Mouse (Mus musculus) liver, embryonic 14.5 days (tissue): ENCODE measurements at regions not wholly inside any gene's neighbourhood (a gene's known extent, or its start where the extent isn't known, plus 50 kb on each side); places are given as distances from the start of the nearest gene placed in this dataset.

ENCODE experiments used
- CTCF ChIP-seq: IDR thresholded peaks from 2 replicates; pipeline ENCODE4 v1.5.1; 2016; ENCODE audit warnings: antibody characterized with exemption, low read depth, control low read depth
- EP300 ChIP-seq: IDR thresholded peaks from 2 replicates; pipeline ENCODE4 v1.6.1; 2016; ENCODE audit warnings: antibody characterized with exemption, low read depth

DNA sequence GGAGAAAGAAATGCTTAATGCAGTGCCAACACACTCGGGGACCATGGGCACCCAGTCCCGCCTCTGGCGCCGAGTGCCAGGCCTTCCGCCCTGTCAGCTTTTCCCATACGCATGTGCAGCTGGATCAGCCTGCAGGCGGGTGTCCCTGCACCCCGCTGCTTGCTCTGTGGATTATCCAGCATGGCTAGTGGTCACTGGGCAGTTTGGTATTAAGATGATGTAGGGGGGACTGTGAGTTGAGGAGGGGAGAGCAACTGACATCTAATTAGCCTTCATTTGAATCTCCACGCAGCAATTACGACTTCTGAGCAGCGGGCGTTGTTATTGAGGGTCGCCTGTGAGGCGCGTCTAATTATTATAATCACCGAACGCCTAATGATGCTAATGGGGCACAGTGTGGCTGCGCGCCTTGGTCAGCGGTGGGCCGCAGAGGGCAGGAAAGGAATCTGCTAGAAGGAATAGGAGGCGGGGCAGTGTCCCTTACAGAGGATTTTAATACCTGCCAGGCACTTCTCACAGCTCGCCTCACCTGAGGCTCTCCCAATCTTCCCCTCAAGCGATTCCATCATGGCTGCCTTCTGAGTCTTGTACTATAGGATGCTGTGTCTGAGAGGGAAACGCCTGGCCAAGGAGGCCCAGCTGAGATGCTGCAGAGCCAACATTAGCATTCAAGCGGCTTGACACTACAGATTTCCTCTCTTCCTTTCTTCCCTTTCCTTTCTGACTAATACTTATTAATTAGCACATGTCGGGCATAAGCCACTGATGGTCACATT, 116.3 kb downstream of the Cyld start:
- TF ChIP-seq CTCF (no peak), EP300 (no peak)
